Mouse (Mus musculus): ENCODE measurements around the gene Vps8.

DNA sequence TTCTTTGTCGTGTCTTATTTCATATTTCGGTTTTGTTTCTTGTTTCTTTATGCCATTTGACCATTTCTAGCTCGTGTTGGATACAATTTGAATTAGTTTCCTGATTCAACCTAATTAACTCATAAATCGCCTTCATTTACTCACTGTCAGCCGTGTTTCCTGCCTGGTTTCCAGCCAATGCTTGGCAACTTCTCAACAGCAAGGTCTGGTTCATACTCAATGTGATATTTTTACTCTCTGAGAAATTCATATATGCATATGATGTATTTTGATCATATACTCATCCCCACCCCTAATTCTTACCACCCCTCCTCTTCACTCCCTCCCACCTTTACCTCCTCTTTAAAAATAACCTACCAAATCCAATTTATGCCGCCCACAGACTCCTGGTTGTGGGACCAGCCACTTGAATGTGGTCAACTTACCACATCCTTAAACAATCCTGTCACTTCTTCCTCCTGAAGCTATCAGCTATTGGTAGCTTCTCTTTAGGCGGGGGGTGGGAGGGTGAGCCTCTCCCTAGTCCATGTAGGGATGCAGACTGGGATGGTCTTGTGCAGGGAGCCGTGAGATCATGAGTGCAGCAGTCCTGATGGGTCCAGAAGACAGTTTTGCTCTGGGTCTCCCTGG is 184.2 kb downstream of the Vps8 start:
- TF ChIP-seq MAX (IDR thresholded peaks at IDR 0.05; ENCODE audit: low read depth) = no peak
- TF ChIP-seq E2F4 (IDR thresholded peaks at IDR 0.05; ENCODE audit: insufficient read depth) = no peak
- TF ChIP-seq MYOG (IDR thresholded peaks at IDR 0.05; ENCODE audit: control insufficient read depth in 1 of 3, insufficient read depth in 1 of 3, insufficient read length in 2 of 3, low read depth in 2 of 3) = no peak
- no peak for TF ChIP-seq POLR2A (IDR thresholded peaks at IDR 0.05; ENCODE audit: insufficient read length, low read depth)
- TF ChIP-seq POLR2AphosphoS2 (IDR thresholded peaks at IDR 0.05; ENCODE audit: insufficient read length, low read depth) = no peak
- no peak for TF ChIP-seq SRF (IDR thresholded peaks at IDR 0.05; ENCODE audit: control insufficient read depth, insufficient read length, low read depth)
